Mouse (Mus musculus): ENCODE results near the gene Rbfox1. TPM values are rescaled to one million over a fixed set of nuclear protein-coding genes. Genes with fewer than 3 reads are reported as not detected.

Rbfox1 gene
- polyA plus RNA-seq, 3 experiments from 2014 or later, result not detected

GRCm38 (mm10) chr16:7094181-7094749 is 1209.1 kb downstream of the Rbfox1 start:
- ATAC-seq, result no peak

GRCm38 (mm10) chr16:7097071-7097470 is 1211.9 kb downstream of the Rbfox1 start:
- no peak for ATAC-seq

- no peak for ATAC-seq
Measured at GRCm38 (mm10) chr16:7097951-7098710, 1213.0 kb downstream of the Rbfox1 start.

- ATAC-seq, result no peak
Measured at GRCm38 (mm10) chr16:7099506-7100300, 1214.5 kb downstream of the Rbfox1 start.

GRCm38 (mm10) chr16:7102486-7102885 is 1217.3 kb downstream of the Rbfox1 start:
- ATAC-seq, result no peak

GRCm38 (mm10) chr16:7103301-7103700 is 1218.1 kb downstream of the Rbfox1 start:
- ATAC-seq, result no peak

GRCm38 (mm10) chr16:7106450-7107015 is 1221.4 kb downstream of the Rbfox1 start:
- ATAC-seq, result no peak

GRCm38 (mm10) chr16:7115945-7116344 is 1230.8 kb downstream of the Rbfox1 start:
- no peak for ATAC-seq

GRCm38 (mm10) chr16:7129591-7129990 is 1244.4 kb downstream of the Rbfox1 start:
- ATAC-seq, result no peak

GRCm38 (mm10) chr16:7132434-7132833 is 1247.3 kb downstream of the Rbfox1 start:
- ATAC-seq, result no peak

GRCm38 (mm10) chr16:7136971-7137370 is 1251.8 kb downstream of the Rbfox1 start:
- ATAC-seq, result no peak

GRCm38 (mm10) chr16:7139480-7139879 is 1254.3 kb downstream of the Rbfox1 start:
- ATAC-seq, result no peak

GRCm38 (mm10) chr16:7140909-7141308 is 1255.8 kb downstream of the Rbfox1 start:
- ATAC-seq, result no peak

GRCm38 (mm10) chr16:7145505-7145904 is 1260.3 kb downstream of the Rbfox1 start:
- ATAC-seq, result no peak

GRCm38 (mm10) chr16:7146454-7146853 is 1261.3 kb downstream of the Rbfox1 start:
- no peak for ATAC-seq

- no peak for ATAC-seq
Measured at GRCm38 (mm10) chr16:7147884-7148283, 1262.7 kb downstream of the Rbfox1 start.

GRCm38 (mm10) chr16:7149106-7149899 is 1264.1 kb downstream of the Rbfox1 start:
- no peak for ATAC-seq

- no peak for ATAC-seq
Measured at GRCm38 (mm10) chr16:7150201-7150791, 1265.1 kb downstream of the Rbfox1 start.

GRCm38 (mm10) chr16:7152401-7152800 is 1267.2 kb downstream of the Rbfox1 start:
- ATAC-seq, result no peak

GRCm38 (mm10) chr16:7154671-7155070 is 1269.5 kb downstream of the Rbfox1 start:
- ATAC-seq, result no peak

- ATAC-seq, result no peak
Measured at GRCm38 (mm10) chr16:7158856-7159826, 1274.0 kb downstream of the Rbfox1 start.

Measured in inflammation-experienced regulatory T-cells, adult 6 months (primary cell).